Mouse (Mus musculus) left cerebral cortex, adult 2 months (tissue): ENCODE data around the gene Mybpc3. TPM values are rescaled to one million over a fixed set of nuclear protein-coding genes. Genes with fewer than 3 reads are reported as not detected.

Experiments used
- DNase-seq, 2 experiments: peaks; one replicate each; pipeline ENCODE4 v3.0.0; 2021 to 2022; ENCODE audit warnings: low spot score in 2 of 2, mixed read lengths in 1 of 2; ENCODE audit errors: extremely low spot score in 1 of 2
- H3K27ac ChIP-seq: fragments of 200-600 bp; 2 replicates; pipeline ENCODE4 v1.8.1; 2022
- H3K4me3 ChIP-seq: fragments of 200-600 bp; 2 replicates; pipeline ENCODE4 v1.8.1; 2022
- CTCF ChIP-seq: fragments of 200-600 bp; IDR thresholded peaks from 2 replicates; pipeline ENCODE4 v1.8.1; 2022; ENCODE audit warnings: antibody characterized with exemption, mild to moderate bottlenecking, moderate library complexity
- intact Hi-C: fragments of 180-260 bp; cut with DNase I; formaldehyde crosslinking; loops from one replicate; pipeline ENCODE4 v1.15.1; 2025
- total RNA-seq, 2 experiments: library from RNA; stranded (reverse); gene quantifications; 2 replicates each; pipeline ENCODE4 v1.2.3; 2021

The Mybpc3 gene
- total RNA-seq, 2 experiments from 2014 or later, result 0.33 to 0.43 TPM

DNA sequence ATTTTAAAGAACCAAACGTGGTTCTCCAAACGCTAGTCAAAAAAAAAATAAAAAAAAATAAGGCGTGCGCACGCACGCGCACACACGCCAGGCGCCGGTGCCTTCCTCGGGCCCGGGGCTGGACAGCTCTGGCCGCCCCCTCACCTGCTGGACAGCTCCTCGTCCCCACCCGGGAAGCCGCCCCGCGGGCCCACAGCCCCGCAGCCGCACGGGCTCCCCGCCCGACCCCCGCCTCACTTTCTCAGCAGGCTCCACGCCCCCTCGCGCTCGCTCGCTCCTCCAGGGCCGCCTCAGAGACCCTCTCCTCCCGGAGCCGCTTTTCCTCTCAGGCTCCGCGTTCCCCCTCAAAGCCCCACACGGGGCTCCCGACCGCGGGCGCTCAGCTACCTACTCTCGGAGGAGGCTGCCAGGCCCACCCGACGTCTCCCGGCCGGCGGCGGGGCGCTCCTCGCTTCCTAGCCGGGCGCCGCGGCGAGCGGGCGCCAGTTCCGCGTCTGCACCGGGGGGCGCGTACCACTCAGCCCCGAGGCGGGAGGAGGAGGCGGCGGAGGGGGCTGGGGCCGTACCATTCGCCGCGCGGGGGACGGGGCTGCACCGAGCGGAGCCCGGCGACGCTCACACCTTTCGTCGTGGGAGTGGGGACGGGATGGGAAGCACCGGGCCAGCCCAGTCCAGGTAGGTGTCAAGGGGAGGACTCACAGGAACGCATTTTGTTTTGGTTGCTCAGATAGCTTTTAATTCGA, 64.6 kb downstream of the Mybpc3 start:
- Histone ChIP-seq H3K27ac (peak overlapping the region; percentile 97), H3K4me3 (peak overlapping the region; percentile 98)
- no peak for TF ChIP-seq CTCF
- intact Hi-C loops, result loop anchor here (1.0 to 5.0 kb wide), 4 partner anchors 20 to 74 kb away; partner anchors contain the start of genes Acp2, Ddb2, Mybpc3 and Nr1h3
- DNase-seq, result peak; percentile 90

DNA sequence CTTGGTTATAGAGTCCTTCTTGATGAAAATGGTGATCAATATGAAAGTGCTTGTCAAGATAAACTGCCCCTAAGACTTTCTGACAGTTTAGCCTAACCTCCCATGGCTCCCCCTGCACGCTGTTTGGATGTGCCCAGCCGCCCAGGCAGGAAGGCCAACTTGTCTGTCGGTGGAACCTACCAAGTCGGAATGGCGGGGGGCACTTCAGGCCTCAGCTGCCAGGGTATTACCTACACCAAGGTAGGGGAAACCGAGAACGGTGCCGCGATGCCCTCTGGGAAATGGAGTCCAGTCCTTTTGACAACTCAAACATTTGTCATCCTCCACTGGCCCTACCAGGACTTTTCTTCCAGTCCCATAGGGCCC, 65.2 kb downstream of the Mybpc3 start:
- Histone ChIP-seq H3K27ac (peak overlapping the region; percentile 97), H3K4me3 (peak overlapping the region; percentile 98)
- intact Hi-C loops, result loop anchor here (2.0 to 5.0 kb wide), 3 partner anchors 54 to 74 kb away; partner anchors contain the start of genes Ddb2 and Mybpc3
- peak; percentile 95 to 96 for DNase-seq
- TF ChIP-seq CTCF, result no peak

DNA sequence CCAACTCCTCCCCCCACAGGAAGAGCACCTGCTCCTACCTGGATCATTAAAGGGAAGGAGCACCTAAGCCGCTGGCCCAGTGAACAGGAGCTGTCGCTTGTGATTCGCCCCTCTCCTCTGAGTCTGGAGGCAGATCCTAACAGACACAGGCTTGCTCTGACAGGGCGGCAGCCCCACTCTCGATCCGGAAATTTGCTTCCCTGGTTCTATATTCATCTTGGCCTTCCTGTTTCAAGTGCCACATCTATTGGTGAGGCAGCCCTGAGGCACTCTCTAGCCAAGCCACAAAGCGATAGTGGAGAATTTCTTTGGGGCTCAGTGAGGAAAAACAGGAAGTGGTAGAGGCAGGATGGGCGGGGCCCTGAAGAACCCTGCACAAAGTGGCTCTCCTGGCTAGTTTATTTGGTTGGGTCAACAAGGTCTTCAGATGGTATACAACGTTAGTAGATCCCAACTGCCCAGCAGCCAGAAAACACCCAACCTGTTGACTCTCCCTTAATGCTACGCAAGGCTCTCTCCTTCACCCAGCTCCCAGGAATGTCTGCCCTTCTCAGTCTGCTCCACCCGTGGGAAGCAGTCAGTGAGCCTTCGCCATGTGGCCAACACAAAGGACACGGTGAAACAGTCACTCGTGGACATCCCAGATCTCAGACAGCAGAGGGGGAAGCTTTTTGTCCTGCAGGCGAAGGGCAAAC, 65.9 kb downstream of the Mybpc3 start, which contains the start of gene Madd:
Gene Madd, minus strand, starts transcription at position 127 of the 695 bp plus-strand sequence.
- TF ChIP-seq CTCF, result no peak
- intact Hi-C loops, result loop anchor here (2.0 to 5.0 kb wide), 3 partner anchors 53 to 73 kb away; partner anchors contain the start of genes Ddb2 and Mybpc3

More for the DNA sequence above, 65.9 kb downstream of the Mybpc3 start, which contains the start of gene Madd:
- DNase-seq, result no peak
- H3K4me3 ChIP-seq, result peak within 1 kb of the TSS; percentile 98
- peak within 1 kb of the TSS; percentile 97 for H3K27ac ChIP-seq

Other genes with a start within 250 kb of the Mybpc3 start
- gene C1qtnf4, start 232.3 kb upstream of the Mybpc3 start, total RNA-seq, result 100 to 1,000 TPM; 259 to 287 TPM
- gene Kbtbd4, start 213.4 kb upstream of the Mybpc3 start, total RNA-seq, result 10 to 100 TPM; 36.5 to 41.2 TPM
- gene Ndufs3, start 213.3 kb upstream of the Mybpc3 start, total RNA-seq, result 100 to 1,000 TPM; 217 to 242 TPM
- 100 to 1,000 TPM; 146 to 149 TPM for gene Celf1, start 177.8 kb upstream of the Mybpc3 start, total RNA-seq
- gene Rapsn, start 82.5 kb upstream of the Mybpc3 start, total RNA-seq, result under 1 TPM; 0.44 to 0.57 TPM
- 100 to 1,000 TPM; 205 to 207 TPM for gene Psmc3, start 64.1 kb upstream of the Mybpc3 start, total RNA-seq
- gene Slc39a13, start 47.7 kb upstream of the Mybpc3 start, total RNA-seq, result 10 to 100 TPM; 30.1 to 32.3 TPM
- gene Spi1, start 35.8 kb upstream of the Mybpc3 start, total RNA-seq, result 1 to 10 TPM; 3.4 to 4.8 TPM
- 100 to 1,000 TPM; 236 to 254 TPM for gene Madd, start 65.7 kb downstream of the Mybpc3 start, total RNA-seq
- gene Nr1h3, start 84.7 kb downstream of the Mybpc3 start, total RNA-seq, result 1 to 10 TPM; 3.4 to 7.1 TPM
- gene Acp2, start 84.7 kb downstream of the Mybpc3 start, total RNA-seq, result 10 to 100 TPM; 42.4 to 44.5 TPM
- gene Ddb2, start 118.8 kb downstream of the Mybpc3 start, total RNA-seq, result 10 to 100 TPM; 11.7 to 14.4 TPM
- 10 to 100 TPM; 42.7 to 46.9 TPM for gene Pacsin3, start 137.8 kb downstream of the Mybpc3 start, total RNA-seq
- 10 to 100 TPM; 73.9 to 81.8 TPM for gene Arfgap2, start 146.8 kb downstream of the Mybpc3 start, total RNA-seq